Mouse (Mus musculus): Measurements from ENCODE around the gene Mfsd2a. TPM values are rescaled to one million over a fixed set of nuclear protein-coding genes. Genes with fewer than 3 reads are reported as not detected.
A peak's percentile ranks its signal among the peaks of the same experiment; 100 is the strongest.

Mfsd2a gene
- total RNA-seq, 2 experiments from 2014 or later, result 0.14 to 0.20 TPM

DNA sequence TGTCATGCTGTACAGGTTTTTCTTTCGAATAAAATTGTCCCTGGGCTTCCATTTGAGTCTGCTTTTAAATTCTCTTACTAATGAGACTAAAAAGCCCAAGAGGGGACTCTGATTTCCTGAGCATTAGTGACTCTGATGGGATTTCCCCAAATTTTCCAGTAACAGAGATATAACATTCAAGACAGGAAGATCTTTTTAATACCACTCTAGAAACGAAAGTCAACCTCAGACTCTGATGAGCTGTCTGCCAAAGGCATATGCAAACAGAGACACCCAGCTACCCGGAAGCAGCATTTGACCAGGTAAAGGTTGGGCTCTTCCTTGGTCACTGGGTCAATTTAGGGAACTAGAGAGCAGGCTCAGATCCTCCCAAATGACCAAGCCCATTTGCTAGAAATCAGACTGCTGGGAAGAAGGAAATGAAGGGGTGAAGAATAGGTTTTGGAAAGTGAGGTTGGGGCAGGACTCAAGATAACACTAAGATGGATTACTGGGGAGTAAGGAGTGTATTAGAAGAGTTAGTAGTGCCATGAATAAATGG lies 27.9 kb downstream of the Mfsd2a start:
- no peak for DNase-seq

DNA sequence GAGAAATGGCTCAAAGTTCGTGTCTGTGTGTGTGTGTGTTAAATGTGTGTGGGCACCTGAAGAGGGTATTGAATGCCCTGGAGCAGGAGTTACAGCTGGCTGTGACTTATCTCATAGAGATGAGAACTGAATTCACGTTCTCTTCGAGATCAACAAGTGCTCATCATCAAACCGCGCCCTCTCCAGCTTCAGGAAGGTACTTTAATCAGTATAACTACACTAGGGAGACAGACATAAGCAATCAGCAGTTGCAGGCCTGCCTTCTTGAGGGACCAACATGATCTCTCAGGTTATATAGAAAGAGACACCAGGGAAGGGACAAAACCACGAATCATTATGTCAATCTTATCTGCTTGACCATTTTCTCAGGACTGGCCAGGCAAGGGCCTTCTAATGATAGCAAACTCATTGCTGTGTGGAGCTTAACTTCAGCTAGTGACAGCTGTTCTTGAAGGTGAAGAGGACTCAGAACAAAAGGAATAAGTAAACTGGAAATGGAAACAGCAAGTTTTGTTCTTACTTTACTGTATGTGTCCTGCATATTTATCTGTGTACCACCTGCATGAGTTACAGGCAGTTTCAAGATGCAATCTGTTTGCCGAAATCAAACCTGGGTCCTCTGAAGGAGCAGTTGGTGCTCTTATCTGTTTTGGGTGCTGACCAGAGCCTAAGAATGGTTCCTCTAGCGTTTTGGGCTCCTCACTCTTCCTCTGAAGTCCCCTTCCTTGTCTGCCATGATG lies 28.6 kb downstream of the Mfsd2a start:
- no peak for DNase-seq

DNA sequence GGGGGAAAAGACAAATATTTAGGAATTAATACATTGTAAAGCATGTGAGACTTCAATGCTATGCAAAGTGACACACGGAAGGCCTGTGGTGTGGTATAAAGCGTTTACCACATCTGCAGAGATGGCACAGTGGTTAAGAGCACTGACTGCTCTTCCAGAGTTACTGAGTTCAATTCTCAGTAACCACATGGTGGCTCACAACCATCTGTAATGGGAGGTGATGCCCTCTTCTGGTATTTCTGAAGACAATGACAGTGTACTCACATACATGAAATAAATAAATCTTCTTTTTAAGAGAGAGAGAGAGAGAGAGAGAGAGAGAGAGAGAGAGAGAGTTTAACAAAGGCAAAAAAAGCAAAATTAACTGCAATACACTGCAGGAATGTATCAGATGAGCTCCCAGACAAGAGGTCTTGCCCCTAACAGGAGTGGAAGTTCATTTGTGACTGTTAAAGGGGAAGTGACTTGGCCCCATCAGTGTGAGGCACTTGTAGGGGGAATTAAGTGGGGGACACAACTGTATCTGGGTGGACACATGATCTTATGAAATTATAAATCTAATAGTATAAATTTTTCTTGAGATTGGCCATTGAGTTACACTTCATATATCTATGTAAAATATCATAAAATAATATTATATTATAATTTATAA lies 29.9 kb downstream of the Mfsd2a start:
- no peak for DNase-seq

DNA sequence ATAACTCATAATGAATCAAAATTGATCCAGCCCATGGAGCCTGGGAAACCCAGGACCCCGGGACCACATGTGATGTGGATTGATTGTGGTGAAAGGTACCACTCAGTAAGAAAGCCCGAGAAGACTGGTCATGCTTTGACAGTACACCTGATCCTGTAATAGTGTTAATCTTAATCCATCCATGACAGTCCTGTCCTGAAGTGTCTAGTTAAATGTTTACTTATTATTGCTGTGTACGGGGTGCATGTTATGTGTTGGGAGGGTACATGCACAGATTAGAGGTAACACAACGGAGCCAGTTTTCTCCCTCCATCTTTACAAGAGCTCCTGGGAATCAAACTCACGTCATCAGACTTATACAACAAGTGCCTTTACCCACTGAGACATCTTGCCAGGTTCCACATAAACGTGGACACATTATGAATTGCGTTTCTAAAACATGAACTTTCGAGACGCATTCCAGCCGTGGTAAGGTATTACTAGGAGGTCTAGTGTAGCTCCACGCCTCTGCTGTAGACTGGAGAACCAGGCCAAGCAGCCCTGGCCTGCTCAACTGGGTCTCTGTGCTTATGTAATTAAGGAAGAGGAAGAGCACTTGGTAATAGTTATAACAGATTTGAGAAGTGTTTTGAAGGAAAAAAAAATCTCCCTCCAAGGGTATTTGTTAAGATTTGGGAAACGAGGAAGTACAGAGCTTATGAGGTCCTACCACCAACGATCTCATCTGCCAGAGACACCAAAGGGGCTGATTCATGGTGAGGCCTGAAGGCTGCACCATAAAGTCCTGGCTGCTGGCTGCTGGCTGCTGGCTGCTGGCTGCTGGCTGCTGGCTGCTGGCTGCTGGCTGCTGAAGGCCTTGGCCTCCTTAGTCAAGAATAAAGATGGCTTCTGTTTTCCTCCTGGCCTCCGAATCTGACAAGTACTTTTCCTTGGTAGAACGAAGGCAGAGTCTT lies 37.3 kb downstream of the Mfsd2a start:
- DNase-seq, result no peak

DNA sequence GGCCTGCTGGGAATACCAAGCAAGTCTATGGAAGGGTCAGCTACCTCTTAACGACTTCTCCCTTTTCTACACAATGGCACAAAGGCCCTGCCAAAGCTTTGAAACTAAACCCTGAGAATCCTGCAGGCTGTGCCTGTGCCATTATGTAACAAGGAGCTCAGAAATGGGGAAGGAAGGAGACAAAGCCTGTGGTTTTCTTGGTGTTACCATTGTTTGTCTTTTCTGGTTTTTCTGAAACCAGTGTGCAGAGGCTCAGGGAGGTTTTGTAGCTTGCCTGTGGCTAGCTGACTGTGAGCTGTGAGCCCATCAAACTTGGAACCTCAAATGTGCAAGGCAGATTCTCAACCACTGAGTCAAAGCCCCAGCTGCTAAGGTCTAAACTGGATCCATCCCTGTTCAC lies 38.1 kb downstream of the Mfsd2a start:
- DNase-seq, result no peak

GRCm38 (mm10) chr4:122915985-122916384 lies 45.0 kb downstream of the Mfsd2a start:
- DNase-seq, result no peak

GRCm38 (mm10) chr4:122914186-122914585 lies 46.8 kb downstream of the Mfsd2a start:
- peak; percentile 12 for DNase-seq

- no peak for DNase-seq
Observed at GRCm38 (mm10) chr4:122912613-122913012, 48.4 kb downstream of the Mfsd2a start.

DNA sequence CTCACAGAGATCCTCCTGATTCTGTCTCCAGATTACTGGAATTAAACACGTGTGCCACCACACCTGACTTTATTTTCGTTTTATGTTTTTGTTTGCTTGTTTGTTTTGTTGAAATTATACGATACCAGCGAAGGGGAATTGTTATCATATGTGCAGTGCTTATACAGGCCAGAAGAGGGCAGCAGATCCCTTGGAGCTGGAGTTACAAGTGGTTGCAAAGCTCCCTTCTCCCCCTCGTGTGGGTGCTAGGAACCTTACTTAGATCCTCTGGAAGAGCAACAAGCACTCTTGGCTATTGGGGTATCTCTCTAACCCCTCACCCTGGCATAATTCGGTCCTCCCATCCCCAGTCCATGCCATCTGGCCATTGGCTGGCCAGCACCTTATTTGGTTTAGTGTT lies 50.4 kb downstream of the Mfsd2a start:
- peak; percentile 21 for DNase-seq

- no peak for DNase-seq
Observed at GRCm38 (mm10) chr4:122909572-122910189, 51.3 kb downstream of the Mfsd2a start.

GRCm38 (mm10) chr4:122905359-122905758 lies 55.6 kb downstream of the Mfsd2a start:
- no peak for DNase-seq

GRCm38 (mm10) chr4:122903709-122904108 lies 57.3 kb downstream of the Mfsd2a start:
- DNase-seq, result no peak

DNA sequence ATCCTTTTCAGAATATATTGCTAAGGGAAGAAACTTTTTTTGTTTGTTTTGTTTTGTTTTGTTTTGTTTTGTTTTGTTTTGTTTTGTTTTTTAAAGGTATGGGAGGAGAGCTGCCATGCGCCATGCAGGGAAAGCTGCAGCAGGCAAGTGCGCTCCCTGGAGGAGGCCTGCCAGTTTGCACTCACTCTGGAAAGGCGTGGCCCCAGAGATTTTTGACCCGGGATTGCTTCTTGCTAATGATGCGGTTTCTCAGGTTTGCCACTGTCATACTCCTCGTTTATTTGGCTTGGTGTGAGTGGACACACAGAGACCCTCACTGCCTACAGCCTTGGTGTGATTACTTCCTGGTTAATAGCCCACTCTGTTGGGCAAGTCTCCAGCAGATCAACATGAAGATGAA lies 58.8 kb downstream of the Mfsd2a start:
- peak; percentile 43 for DNase-seq

DNA sequence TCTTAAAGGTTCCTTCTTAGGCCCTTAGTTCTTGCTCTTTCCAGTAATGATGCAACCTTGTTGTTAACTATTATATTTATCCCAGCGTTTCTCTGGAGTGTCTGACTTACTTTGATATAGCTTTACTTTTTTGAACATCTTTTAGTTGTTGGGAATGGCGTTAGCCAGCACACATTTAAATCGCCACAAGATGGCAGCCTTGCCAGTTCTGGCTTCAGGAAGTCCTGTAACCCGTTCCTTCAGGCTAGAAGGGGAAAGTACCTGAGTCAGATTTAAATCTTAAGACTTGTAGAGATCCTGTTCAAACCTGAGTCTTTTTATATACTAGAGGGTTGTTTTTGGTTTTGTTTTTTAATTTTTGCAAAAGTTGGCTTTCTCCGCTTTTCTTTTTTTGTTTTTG lies 62.7 kb downstream of the Mfsd2a start:
- DNase-seq, result peak; percentile 76

DNA sequence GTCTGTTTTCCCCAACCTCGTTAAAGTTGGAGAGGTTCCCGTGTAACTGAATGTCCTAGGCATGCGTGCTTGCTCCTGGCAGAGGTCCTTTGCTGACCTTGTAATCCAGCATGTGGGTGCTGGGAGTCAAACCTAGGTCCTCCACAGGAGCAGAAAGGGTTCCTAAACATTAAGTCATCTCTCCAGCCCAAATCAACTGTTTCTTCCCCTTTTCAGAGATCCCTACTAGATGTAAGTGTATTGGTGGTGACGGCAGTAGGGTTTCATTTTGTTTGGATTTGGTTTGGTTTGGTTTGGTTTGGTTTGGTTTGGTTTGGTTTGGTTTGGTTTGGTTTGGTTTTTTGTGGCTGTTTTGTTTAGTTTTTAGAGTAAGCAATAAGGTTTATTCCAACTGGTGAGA lies 63.2 kb downstream of the Mfsd2a start:
- DNase-seq, result no peak

Other genes starting within 250 kb of the Mfsd2a start
- 10 to 100 TPM; 35.5 to 36.4 TPM for gene Ppt1, start 124.9 kb downstream of the Mfsd2a start, total RNA-seq (2021)
- 10 to 100 TPM; 88.9 to 90.8 TPM for gene Cap1, start 75.1 kb downstream of the Mfsd2a start, total RNA-seq (2021)
- gene Mycl, start 34.5 kb upstream of the Mfsd2a start, total RNA-seq (2021), result under 1 TPM; 0.14 to 0.29 TPM
- 1 to 10 TPM; 8.9 to 9.5 TPM for gene Trit1, start 55.4 kb upstream of the Mfsd2a start, total RNA-seq (2021)
- not detected for gene Bmp8b, start 144.0 kb upstream of the Mfsd2a start, total RNA-seq (2021)
- gene Oxct2b, start 155.1 kb upstream of the Mfsd2a start, total RNA-seq (2021), result not detected
- gene Ppie, start 178.8 kb upstream of the Mfsd2a start, total RNA-seq (2021), result 10 to 100 TPM; 33.5 to 35.2 TPM
- gene Hpcal4, start 222.0 kb upstream of the Mfsd2a start, total RNA-seq (2021), result under 1 TPM; 0.26 to 0.54 TPM
- 10 to 100 TPM; 21.3 to 24.6 TPM for gene Nt5c1a, start 240.3 kb upstream of the Mfsd2a start, total RNA-seq (2021)